Mouse (Mus musculus): Measurements from ENCODE around the gene Klrb1c. TPM values are rescaled to one million over a fixed set of nuclear protein-coding genes. Genes with fewer than 3 reads are reported as not detected.
A peak's percentile ranks its signal among the peaks of the same experiment; 100 is the strongest.
"Not testable (repeated sequence)": the region's sequence is repeated elsewhere in the genome, so short reads cannot be mapped to it uniquely, and the experiment has no call there.

The Klrb1c gene
- polyA plus RNA-seq, 1 experiment from 2014 or later: not detected

DNA sequence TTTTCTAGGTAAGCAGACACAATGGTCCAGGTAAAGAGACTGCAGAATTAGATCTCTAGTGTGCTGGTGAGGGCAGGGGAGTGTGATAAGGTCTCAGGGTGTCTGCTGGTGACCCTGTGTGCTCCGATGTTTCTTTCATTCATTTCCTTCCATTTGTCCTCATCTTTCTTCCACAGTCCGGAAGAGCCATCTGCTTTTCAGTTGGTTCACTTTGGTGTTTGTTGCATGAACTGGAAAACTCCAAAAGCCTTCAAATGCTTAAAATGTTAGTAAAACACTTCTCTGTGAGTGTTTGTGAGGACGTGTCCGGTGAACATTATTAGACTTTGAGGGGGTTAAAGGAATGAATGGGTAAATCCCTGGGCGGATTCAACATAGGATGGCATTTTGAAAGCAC is 27.9 kb downstream of the Klrb1c start:
- Histone ChIP-seq H3K4me1 (ENCODE audit: control insufficient read depth, insufficient read depth, low read length) (no peaks in the 10 kb centered on the region; the same call in 1 of the 2 replicates), H3K9me3 (replicated peaks; ENCODE audit: control insufficient read depth, low read length) (no peaks in the 10 kb centered on the region), H3K36me3 (ENCODE audit: control insufficient read depth, insufficient read depth, low read length) (no peaks in the 10 kb centered on the region), H3K4me3 (ENCODE audit: low read depth, low read length) (peak overlapping the region; percentile 57), H3K4me2 (ENCODE audit: low read length) (peak overlapping the region; percentile 38), H3K27ac (ENCODE audit: low read depth, low read length) (peak overlapping the region; percentile 65; the same call in 1 of the 2 replicates), H3K9ac (ENCODE audit: low read length) (peak overlapping the region; percentile 50), H3K27me3 (replicated peaks; ENCODE audit: control insufficient read depth, insufficient read depth, low read length) (no peaks in the 10 kb centered on the region)
- no peak for DNase-seq (ENCODE audit: low spot score)
- ATAC-seq: no peak
- WGBS: 44% methylated on average over 5 of the region's 5 CpGs

DNA sequence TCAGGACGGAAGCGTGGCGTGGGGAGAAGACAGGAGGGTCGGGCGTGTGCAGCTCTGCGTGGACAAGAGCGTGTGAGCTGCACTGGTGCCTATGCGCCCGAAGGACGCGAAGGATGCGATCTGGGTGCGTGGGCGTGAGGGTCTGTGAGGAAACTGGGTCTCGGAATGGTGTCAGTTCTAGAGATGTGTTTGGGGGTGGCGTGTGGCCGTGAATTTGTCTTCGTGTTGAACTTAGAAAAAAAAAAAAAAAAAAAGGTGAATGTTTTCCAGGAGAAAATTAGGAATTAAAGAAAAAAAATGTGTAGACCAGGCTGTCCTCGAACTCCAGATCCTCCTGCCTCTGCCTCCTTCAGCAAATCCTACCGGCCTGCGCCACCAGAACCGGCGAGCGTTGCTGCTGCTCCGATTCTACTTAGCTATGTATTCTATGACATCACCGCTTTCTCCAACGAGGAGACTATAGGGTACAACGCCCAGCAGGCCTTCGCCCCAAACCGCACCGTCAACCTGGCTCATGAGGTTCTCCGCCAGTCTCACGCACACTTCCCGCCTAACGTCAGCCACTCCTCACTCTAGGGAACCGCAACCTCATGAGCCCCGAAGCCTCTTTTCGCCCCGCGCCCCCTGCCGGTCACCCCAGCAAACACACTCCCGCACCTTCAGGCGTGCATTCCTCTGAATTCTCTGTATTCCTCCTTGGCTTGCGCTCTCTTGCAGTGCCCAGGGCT is 28.4 kb downstream of the Klrb1c start:
- under 1% methylated on average over 44 of the region's 44 CpGs for WGBS

DNA sequence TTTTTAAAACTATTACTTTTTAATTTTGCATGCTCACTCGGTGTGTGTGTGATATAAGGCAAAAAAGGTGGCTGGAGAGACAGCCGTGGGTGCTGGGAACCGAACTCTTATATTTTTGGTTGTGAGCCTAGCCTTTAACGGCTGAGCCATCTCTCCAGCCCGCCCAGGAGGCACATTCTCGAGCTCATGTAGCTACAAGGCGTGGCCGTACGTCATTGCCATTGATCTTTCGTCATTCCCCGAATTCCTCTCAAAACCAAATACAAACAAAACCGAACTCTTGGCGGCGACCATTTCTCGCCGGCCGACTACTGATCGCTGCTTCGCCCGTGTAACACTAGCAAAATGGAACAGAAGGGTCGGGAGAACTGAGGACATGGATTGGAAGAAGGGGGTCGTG is 29.0 kb downstream of the Klrb1c start:
- not testable (repeated sequence) for H3K9me3 ChIP-seq (replicated peaks; ENCODE audit: control insufficient read depth, low read length); H3K27me3 ChIP-seq (replicated peaks; ENCODE audit: control insufficient read depth, insufficient read depth, low read length); H3K36me3 ChIP-seq (ENCODE audit: control insufficient read depth, insufficient read depth, low read length); H3K4me1 ChIP-seq (ENCODE audit: control insufficient read depth, insufficient read depth, low read length)
- peak overlapping the region; percentile 28 for H3K4me2 ChIP-seq (ENCODE audit: low read length)
- H3K27ac ChIP-seq (ENCODE audit: low read depth, low read length): peak overlapping the region; percentile 82
- WGBS: under 1% methylated on average over 22 of the region's 22 CpGs
- peak overlapping the region; percentile 57 for H3K4me3 ChIP-seq (ENCODE audit: low read depth, low read length)
- peak; percentile 50 for ATAC-seq
- DNase-seq (ENCODE audit: low spot score): peak; percentile 89
- H3K9ac ChIP-seq (ENCODE audit: low read length): peak overlapping the region; percentile 70

More for the DNA sequence above, 28.4 kb downstream of the Klrb1c start:
- H3K27me3 ChIP-seq (replicated peaks; ENCODE audit: control insufficient read depth, insufficient read depth, low read length); H3K9me3 ChIP-seq (replicated peaks; ENCODE audit: control insufficient read depth, low read length); H3K36me3 ChIP-seq (ENCODE audit: control insufficient read depth, insufficient read depth, low read length); H3K4me1 ChIP-seq (ENCODE audit: control insufficient read depth, insufficient read depth, low read length): not testable (repeated sequence)
- Histone ChIP-seq H3K4me3 (ENCODE audit: low read depth, low read length) (peak overlapping the region; percentile 57), H3K27ac (ENCODE audit: low read depth, low read length) (peak overlapping the region; percentile 82), H3K4me2 (ENCODE audit: low read length) (peak overlapping the region; percentile 38), H3K9ac (ENCODE audit: low read length) (peak overlapping the region; percentile 70)
- peak; percentile 78 for ATAC-seq
- DNase-seq (ENCODE audit: low spot score): peak; percentile 91

DNA sequence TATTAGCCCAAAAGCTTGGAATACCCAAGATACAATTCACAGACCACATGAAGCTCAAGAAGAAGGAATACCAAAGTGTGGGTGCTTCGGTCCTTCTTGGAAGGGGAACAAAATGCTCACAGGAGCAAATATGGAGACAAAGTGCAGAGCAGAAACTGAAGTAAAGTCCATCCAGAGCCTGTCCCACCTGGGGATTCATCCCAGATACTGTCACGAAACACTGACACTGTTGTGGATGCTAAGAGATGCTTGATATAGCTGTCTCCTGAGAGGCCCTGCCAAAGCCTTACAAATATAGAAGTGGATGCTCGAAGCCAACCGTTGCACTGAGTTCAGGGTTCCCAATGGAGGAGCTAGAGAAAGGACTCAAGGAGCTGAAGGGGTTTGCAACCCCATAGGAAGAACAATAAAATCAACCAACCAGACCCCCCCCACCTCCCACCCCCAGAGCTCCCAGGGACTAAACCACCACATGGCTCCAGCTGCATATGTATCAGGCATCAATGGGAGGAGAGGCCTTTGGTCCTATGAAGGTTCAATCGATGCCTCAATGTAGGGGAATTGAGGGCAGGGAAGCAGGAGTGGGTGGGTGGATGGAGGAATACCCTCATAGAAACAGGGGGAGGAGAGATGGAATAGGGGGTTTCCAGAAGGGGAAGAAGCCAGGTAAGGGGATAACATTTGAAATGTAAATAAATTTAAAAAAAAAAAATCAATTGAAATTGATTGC is 29.6 kb downstream of the Klrb1c start:
- Histone ChIP-seq H3K36me3 (ENCODE audit: control insufficient read depth, insufficient read depth, low read length) (no peaks in the 10 kb centered on the region), H3K4me1 (ENCODE audit: control insufficient read depth, insufficient read depth, low read length) (no peaks in the 10 kb centered on the region; the same call in 1 of the 2 replicates), H3K4me2 (ENCODE audit: low read length) (peak overlapping the region; percentile 28; the same call in 1 of the 2 replicates), H3K27ac (ENCODE audit: low read depth, low read length) (no peak overlapping the region), H3K27me3 (replicated peaks; ENCODE audit: control insufficient read depth, insufficient read depth, low read length) (no peaks in the 10 kb centered on the region), H3K9ac (ENCODE audit: low read length) (no peak overlapping the region), H3K4me3 (ENCODE audit: low read depth, low read length) (0 out of 2 replicates have a peak overlapping the region, but pooled peaks have one; percentile 57), H3K9me3 (replicated peaks; ENCODE audit: control insufficient read depth, low read length) (no peaks in the 10 kb centered on the region)
- 78% methylated on average over 5 of the region's 5 CpGs for WGBS
- no peak for DNase-seq (ENCODE audit: low spot score)
- ATAC-seq: no peak

DNA sequence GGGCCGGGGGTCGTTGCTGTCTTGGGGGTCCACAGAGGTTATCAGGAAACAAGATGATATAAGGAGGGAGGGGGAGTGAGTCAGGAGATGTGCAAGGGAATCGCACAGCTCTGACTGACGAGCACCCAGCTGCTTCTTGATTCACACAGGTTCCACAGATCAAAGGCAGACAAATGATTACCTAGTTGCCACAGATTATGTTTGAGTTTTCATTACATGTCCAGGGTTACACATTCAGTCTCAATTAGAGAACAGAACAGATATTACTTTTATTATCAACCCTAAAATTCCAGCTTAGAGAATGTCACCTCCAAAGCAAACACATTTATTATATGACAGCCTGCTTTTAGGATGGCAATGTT is 33.6 kb downstream of the Klrb1c start:
- not testable (repeated sequence) for ATAC-seq; H3K36me3 ChIP-seq (ENCODE audit: control insufficient read depth, insufficient read depth, low read length); H3K9ac ChIP-seq (ENCODE audit: low read length); H3K4me2 ChIP-seq (ENCODE audit: low read length); H3K9me3 ChIP-seq (replicated peaks; ENCODE audit: control insufficient read depth, low read length); H3K27me3 ChIP-seq (replicated peaks; ENCODE audit: control insufficient read depth, insufficient read depth, low read length); H3K4me3 ChIP-seq (ENCODE audit: low read depth, low read length); DNase-seq (ENCODE audit: low spot score); H3K4me1 ChIP-seq (ENCODE audit: control insufficient read depth, insufficient read depth, low read length); H3K27ac ChIP-seq (ENCODE audit: low read depth, low read length)
- 72% methylated on average over 4 of the region's 4 CpGs for WGBS

DNA sequence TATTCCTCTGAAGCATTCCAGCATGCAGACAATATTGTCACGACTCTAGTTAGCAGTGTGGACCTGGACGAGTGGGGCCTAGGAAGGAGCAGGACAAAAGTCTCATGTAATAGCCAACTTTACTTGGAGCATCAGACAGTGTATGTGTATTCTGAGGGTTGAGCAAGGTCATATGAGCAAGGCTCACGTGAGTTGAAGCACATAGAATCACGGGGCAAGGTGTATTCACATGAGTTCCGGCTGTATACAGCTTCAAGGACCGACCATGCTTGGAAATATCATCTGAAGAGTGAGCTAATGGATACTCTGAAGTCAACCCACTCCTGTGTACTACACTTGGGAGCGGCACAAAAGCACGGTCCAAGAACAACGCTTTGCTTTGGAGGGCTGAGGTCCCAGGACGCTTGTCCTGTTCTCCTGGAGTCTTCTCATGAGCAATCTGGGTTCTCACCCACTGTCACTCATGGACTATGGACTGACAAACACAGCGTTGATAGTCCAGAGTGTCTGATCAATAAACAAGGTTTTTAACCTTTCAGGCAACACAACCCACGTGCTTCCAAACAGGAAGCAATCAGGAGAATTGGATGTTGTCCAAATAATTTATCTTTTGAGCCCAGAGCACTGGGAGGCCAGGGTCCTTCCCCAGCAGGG is 34.1 kb downstream of the Klrb1c start:
- H3K4me3 ChIP-seq (ENCODE audit: low read depth, low read length); H3K4me1 ChIP-seq (ENCODE audit: control insufficient read depth, insufficient read depth, low read length); H3K4me2 ChIP-seq (ENCODE audit: low read length); DNase-seq (ENCODE audit: low spot score); H3K9me3 ChIP-seq (replicated peaks; ENCODE audit: control insufficient read depth, low read length); ATAC-seq; H3K27me3 ChIP-seq (replicated peaks; ENCODE audit: control insufficient read depth, insufficient read depth, low read length); H3K9ac ChIP-seq (ENCODE audit: low read length); H3K36me3 ChIP-seq (ENCODE audit: control insufficient read depth, insufficient read depth, low read length); H3K27ac ChIP-seq (ENCODE audit: low read depth, low read length): not testable (repeated sequence)
- WGBS: 79% methylated on average over 12 of the region's 12 CpGs

DNA sequence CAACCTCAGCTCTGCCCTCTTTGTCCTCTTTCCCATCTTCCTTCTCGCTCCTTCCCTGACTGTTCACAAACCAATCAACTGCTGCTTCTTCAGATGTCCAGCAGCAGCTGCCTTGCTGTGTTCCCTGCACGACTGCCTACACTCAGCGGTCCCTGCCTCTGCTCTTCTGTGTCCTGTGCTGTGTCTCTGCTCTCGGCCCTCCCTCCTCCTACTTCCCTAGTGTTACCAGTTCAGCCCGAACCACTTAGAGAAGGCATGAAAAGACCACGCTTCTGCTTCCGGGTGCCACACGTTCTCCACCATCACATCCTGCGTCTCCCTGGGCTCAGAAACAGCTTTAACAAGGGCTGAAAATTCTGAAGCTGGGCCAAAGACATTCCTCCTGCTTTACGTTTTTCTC is 34.8 kb downstream of the Klrb1c start:
- H3K9me3 ChIP-seq (replicated peaks; ENCODE audit: control insufficient read depth, low read length); H3K27me3 ChIP-seq (replicated peaks; ENCODE audit: control insufficient read depth, insufficient read depth, low read length); H3K9ac ChIP-seq (ENCODE audit: low read length); H3K4me1 ChIP-seq (ENCODE audit: control insufficient read depth, insufficient read depth, low read length); H3K4me2 ChIP-seq (ENCODE audit: low read length); H3K4me3 ChIP-seq (ENCODE audit: low read depth, low read length); H3K36me3 ChIP-seq (ENCODE audit: control insufficient read depth, insufficient read depth, low read length); H3K27ac ChIP-seq (ENCODE audit: low read depth, low read length): not testable (repeated sequence)
- peak; percentile 75 for ATAC-seq
- 41% methylated on average over 10 of the region's 10 CpGs for WGBS
- peak; percentile 13 for DNase-seq (ENCODE audit: low spot score)

DNA sequence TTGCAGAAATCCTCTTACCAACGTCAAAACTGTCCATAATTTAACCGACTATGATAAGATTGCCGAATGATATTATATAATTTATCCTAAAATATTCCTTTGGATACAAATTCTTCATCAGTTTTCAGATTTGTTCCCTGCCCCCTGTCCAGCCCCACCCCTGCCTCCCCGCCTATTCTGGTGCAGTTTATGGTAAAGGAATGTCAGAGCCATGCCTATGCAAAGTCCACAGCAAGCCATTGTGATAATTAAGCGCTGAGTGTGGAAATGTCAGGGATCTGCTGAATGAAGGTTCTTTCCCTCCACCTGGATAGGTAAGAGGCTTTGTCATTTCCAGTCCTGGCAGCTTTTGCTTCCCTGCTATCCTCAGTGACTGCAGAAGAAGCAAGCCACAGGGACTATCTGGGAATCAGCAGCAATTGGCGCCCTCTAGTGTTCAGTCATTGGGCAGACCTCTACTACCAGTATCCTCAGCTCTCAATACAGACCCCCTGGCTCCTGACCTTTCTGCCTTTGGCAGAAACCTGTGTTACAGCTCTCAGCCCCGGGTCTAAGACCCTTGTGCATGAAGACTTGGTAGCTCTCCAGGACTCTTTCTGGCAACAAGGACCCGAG is 35.3 kb downstream of the Klrb1c start:
- DNase-seq (ENCODE audit: low spot score) (peak; percentile 88), ATAC-seq (peak; percentile 96)
- not testable (repeated sequence) for H3K4me1 ChIP-seq (ENCODE audit: control insufficient read depth, insufficient read depth, low read length); H3K27ac ChIP-seq (ENCODE audit: low read depth, low read length); H3K27me3 ChIP-seq (replicated peaks; ENCODE audit: control insufficient read depth, insufficient read depth, low read length); H3K4me2 ChIP-seq (ENCODE audit: low read length); H3K36me3 ChIP-seq (ENCODE audit: control insufficient read depth, insufficient read depth, low read length); H3K4me3 ChIP-seq (ENCODE audit: low read depth, low read length); H3K9me3 ChIP-seq (replicated peaks; ENCODE audit: control insufficient read depth, low read length); H3K9ac ChIP-seq (ENCODE audit: low read length)
- 43% methylated on average over 7 of the region's 8 CpGs for WGBS
